Mouse (Mus musculus): ENCODE results near the gene Ahsg.

GRCm38 (mm10) chr16:22842871-22843270, 48.2 kb upstream of the Ahsg start:
- TF ChIP-seq POLR2A (IDR thresholded peaks at IDR 0.05; ENCODE audit: low read depth, low read length) (no peak), CTCF (IDR thresholded peaks at IDR 0.05; ENCODE audit: extremely low read depth, insufficient read depth, insufficient read length, insufficient replicate concordance) (no peak)
